Mouse (Mus musculus) urinary bladder, postnatal 14 days (tissue): ENCODE results near the gene Cadps.

Experiments
- DNase-seq: peaks from one replicate; pipeline ENCODE4 v3.0.0; 2021; ENCODE audit warnings: low spot score

Gene Cadps

DNA sequence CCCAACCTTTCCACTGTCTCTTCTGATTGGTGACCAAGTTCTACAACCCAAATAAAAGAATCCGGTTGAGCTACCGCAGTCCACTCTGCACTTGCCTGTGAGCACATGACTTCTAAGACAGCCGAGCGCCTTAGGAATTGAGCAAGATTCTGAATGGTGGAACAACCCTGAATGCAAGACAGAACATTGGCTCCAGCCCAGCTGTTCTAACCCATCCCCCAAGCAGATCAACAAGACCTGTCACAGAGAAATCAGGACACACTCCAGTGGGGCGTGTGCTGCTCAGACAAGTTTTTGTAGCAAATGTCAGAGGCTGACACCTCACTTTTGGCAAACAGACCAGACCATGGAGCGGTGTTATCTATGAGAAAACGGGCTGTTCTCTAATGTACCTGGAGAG is 431.7 kb downstream of the Cadps start:
- DNase-seq = peak; percentile 14

- DNase-seq = no peak
These were observed 434.0 kb downstream of the Cadps start for GRCm38 (mm10) chr14:12388806-12389436.

- no peak for DNase-seq
These were observed 434.6 kb downstream of the Cadps start for GRCm38 (mm10) chr14:12388192-12388795.

- no peak for DNase-seq
These were observed 435.7 kb downstream of the Cadps start for GRCm38 (mm10) chr14:12387176-12387575.

DNA sequence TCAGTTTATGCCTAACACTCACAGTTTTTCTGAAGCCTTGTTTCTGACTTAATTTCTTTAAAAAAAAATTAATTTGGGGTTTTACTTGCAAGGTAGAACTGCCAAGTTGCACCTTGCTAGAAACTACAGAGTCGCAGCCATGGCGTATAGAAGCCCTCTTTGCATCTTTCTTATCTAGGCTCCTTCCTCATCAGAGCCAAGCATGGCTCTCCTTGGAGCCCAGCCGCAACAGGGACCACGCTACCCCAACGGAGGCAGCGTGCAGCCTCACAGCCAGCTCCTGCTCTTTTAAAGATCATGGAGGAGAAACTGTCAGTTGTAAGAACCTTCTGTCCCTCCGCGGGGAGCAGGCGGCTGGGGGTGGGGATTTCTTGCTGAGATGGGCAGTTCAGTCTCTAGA is 445.0 kb downstream of the Cadps start:
- DNase-seq = no peak

GRCm38 (mm10) chr14:12377289-12377688 is 445.6 kb downstream of the Cadps start:
- DNase-seq = no peak

DNA sequence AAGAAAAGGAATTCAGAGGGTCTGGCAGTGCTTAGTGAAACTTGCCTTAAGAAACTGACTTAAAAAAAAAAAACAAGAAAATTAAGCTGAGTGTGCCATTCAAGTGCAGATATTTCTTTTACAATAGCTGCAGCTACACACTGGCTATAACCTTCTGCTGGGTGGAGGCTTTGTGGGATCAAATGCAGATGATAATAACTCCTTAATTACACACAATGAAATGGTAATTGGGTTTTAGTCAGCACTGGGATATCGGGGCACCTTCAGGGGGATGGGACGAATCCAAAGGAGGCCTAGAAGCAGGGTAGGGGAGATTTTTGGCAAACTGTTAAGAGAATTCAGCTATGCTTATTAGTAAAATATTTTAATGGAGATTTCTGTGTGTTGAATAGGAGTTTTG is 447.4 kb downstream of the Cadps start:
- no peak for DNase-seq

- DNase-seq = no peak
These were observed 472.5 kb downstream of the Cadps start for GRCm38 (mm10) chr14:12350271-12350916.

GRCm38 (mm10) chr14:12349334-12350090 is 473.4 kb downstream of the Cadps start:
- no peak for DNase-seq

GRCm38 (mm10) chr14:12348089-12348488 is 474.8 kb downstream of the Cadps start, which contains the start of gene Fezf2:
Fezf2 (minus strand) TSS chr14:12348189.
- DNase-seq = no peak

DNA sequence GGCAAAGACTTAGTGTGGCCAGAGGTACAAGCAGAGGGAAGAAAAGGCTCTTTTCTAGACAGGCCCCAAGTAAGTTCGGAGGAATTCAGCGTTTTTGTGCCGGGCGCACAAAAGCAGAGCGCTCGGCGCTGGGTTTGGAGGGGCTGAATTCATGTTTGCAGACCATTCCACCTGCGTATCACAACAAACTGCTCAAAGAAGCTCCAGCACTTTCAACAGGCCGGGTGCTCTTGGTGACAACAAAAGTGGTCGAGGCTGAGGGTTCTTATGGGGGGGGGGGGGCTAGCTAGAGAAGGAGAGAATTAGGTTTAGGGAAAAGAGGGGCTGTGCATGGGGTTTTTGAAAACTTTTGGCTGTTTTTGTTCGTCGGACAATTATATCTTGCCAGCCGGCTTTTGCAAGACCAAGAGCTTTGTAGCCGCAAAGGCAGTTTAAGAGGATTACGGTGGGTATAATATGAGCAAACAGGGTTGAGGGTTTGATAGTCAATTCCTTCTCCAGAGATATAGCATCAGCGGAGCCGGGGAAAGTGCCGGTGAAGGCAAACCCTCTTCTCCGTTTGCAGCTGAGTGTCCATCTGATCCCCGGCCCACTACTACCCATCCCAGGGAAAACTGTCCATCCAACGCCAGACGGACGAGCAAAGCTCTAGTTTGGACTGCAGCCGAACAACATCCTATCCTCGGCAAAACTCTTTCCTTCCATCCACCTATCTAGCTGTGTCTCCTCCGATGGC is 475.8 kb downstream of the Cadps start:
- DNase-seq = no peak

DNA sequence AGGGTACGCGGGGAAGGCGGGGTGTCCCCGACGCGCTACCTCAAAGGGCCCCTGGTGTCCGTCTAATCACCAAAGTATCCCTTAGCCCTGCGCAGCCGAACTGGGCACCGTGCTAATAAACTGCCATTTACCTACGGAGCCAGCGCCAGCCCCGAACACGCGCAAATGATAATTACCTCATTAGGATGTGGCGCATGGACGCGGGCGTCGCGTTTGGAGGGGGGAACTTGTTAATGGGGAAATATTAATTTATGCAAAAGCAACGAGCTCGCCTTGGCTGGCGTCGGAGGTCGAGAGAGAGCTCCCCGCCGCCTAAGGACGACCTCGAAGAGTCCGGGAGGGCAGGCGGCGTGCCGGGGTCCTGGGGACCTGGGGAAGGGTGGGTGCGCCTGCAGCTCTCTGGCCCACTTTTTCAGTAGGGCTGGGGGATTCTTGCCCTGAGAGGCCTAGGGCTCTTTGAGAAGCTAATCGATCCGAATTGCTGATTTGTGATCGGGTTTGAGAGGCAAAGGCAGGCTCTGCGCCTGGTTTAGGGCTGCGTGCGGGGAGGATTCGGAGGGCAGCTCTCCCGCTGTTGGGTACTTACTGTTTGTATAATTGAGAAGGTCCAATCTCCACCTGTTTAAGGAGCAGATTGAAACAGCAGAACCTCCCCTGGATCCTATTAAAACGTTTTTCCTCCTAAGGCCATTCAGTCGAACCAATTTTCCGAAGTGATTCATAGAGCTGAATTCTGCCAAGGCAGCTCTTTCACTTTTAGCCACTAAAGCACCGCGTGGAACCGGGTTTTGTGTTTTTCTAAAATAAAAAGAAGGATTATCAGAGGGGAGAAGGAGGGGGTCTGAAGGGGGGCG is 476.6 kb downstream of the Cadps start:
- DNase-seq = no peak

DNA sequence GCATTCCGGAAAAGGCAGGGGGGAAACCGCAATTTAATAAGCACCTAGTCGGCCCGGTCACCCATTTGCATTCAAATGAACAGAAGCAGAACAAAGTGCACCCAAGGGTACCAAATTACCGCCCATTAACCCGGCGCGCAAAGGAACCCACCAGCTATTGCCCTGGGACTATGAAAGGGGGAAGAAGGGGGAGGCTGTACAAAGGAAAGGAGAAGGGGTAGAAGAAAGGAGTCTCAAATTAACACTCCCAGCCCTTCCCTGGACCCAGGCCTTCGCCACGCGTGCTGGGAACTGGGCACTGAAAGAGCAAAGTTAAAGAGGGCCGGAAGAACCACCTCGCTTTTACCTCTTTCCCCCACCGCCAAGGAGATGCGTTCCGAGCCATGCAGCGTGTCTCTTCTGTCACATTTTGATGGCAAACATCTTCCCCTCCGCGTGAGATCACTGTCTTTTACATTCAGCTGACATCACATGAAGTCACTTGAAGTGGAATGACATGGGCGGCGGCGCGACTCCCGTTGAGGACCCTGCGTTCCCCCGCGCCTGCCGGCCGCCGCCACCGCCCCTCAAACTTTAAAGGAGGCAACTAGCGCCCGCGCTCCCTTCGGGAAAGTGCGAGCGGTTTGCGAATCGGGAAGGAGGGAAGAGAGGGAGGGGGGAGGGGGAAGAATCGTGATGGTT is 477.5 kb downstream of the Cadps start:
- no peak for DNase-seq

DNA sequence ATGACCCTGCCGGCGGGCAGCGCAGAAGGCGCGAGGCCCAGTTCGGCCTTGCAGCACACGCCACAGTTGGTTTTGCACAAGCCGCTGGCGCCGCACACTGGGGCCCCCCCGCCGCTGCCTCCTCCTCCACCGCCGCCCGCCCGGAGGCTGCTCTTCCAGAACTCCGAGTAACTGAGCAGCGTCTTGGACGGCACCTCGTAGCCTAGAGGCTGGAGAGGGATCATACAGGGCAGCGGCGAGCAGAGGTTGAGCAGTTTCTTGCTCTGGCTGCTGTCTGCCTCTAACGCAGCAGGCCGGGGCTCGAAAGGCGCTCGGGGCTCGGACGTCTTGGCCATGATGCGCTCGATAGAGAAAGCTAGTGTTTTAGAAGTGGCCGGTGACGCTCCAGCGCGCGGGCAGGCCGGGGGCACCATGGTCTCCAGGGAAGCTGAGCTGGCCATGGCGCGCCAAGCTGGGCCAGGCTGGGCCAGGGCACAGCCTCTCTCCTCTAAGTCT is 478.1 kb downstream of the Cadps start:
- no peak for DNase-seq

- no peak for DNase-seq
These were observed 478.7 kb downstream of the Cadps start for GRCm38 (mm10) chr14:12344061-12344745.

DNA sequence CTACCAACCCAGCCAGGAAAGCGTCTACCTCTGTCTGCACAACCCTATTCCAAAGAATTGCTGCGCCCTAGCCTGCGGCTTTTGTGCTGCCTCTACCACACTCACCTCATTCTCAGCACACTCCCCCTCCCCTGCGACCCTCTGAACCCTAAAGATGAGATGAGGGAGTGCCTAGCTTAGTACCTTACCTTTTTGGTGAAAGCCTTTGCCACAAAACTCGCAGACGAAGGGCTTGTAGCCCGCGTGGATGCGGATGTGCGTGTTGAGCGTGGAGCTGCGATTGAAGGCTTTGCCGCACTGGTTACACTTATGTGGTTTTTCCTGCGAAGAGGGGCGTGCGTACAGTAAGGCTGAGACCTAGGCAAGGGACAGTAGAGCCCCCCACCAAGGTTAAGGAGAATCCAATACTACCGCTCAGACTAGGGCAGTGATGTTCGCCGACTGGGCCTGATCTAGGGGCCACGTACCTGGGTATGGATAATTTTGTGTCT is 479.4 kb downstream of the Cadps start:
- no peak for DNase-seq

DNA sequence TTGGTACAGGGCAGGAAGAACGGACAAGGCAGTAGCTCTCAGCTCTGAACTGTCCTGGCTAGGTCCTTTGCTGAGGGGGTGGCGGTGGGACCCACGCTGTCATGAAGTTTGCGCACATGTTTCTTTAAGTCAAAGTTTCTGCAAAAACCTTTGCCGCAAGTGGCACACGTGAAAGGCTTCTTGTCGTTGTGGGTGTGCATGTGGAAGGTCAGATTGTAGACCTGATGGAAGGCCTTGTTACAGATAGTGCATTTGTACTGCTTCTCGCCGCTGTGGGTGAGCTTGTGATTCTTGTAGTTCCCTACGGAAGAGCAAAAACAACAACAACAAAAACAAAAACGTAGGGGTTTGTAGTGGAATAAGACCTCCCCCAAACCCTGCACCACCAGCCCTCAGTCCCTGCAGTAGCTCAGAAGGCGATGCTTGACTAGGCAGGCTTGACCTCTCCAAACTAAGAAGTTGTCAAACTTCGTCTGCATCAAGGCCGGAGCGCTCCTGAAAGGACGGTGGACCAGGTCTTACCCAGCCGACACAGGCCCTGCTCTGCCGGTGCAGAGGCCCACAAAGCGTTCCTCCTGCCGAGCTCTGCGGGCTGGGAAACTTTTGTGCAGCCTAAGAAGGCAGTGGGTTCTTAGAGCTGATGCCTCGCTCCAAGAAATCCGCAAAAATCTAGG is 480.3 kb downstream of the Cadps start:
- DNase-seq = no peak

DNA sequence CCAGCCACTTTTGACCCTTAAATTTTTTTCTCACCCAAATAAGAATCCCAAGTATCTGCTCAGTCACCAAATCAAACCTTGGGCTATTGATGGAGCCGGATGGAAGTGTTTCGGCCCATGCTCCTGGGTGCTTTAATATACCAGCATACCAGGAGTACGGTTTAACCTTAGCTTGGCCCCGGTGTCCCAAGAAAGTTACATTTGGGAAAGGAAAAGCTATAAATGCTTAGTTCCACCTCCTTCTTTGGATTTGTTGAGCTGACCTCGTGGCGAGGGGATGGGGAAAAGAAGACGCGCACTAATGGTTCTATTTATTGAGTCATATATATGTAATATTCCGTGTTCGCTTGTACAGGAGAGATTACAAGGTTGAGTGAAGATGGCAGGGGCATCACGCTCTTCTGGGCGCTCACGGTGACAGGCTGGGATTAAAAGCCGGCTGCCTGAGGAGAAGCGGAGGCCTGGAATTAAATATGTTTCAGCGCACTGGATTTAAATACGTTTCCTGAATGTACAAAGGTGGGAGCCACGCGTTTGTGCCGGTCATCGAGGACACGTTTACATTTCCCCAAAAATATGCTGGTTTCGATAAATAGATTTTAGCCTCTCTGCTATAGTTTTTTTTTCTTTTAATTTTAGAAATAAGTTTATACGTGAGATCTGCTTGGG is 481.0 kb downstream of the Cadps start:
- no peak for DNase-seq
